Mouse (Mus musculus) neural tube, embryonic 12.5 days (tissue): ENCODE measurements at regions not wholly inside any gene's neighbourhood (a gene's known extent, or its start where the extent isn't known, plus 50 kb on each side); places are given as distances from the start of the nearest gene placed in this dataset.

Experiments
- ATAC-seq: fragments of 200-750 bp; cut with Nextera tagmentation; 2 replicates; pipeline ENCODE4 v1.8.0; 2017; ENCODE audit warnings: low read depth, mild to moderate bottlenecking, moderate TSS enrichment, moderate library complexity; ENCODE audit not compliant: low FRiP score
- H3K27ac ChIP-seq: fragments of 300-500 bp; sonication (generic); 2 replicates; pipeline ENCODE4 v1.5.1; 2016
- H3K27me3 ChIP-seq: fragments of 300-500 bp; sonication (generic); replicated peaks from 2 replicates; pipeline ENCODE4 v1.6.1; 2016; ENCODE audit warnings: mild to moderate bottlenecking
- H3K36me3 ChIP-seq: fragments of 300-500 bp; sonication (generic); 2 replicates; pipeline ENCODE4 v1.6.1; 2016; ENCODE audit warnings: mild to moderate bottlenecking
- H3K4me1 ChIP-seq: fragments of 300-500 bp; sonication (generic); 2 replicates; pipeline ENCODE4 v1.6.1; 2016
- H3K4me2 ChIP-seq: fragments of 300-500 bp; sonication (generic); replicated peaks from 2 replicates; pipeline ENCODE4 v1.6.1; 2016; ENCODE audit warnings: mild to moderate bottlenecking
- H3K4me3 ChIP-seq: fragments of 300-500 bp; sonication (generic); 2 replicates; pipeline ENCODE4 v1.5.1; 2016
- H3K9ac ChIP-seq: fragments of 300-500 bp; sonication (generic); 2 replicates; pipeline ENCODE4 v1.6.1; 2016; ENCODE audit warnings: mild to moderate bottlenecking
- H3K9me3 ChIP-seq: fragments of 300-500 bp; sonication (generic); 2 replicates; pipeline ENCODE4 v1.6.1; 2016; ENCODE audit warnings: mild to moderate bottlenecking
- WGBS: fragments of 180-500 bp; shearing (Covaris S2); methylation state at CpG from one replicate; pipeline ENCODE4 v1.1.7; 2016; 5-methylcytosine and 5-hydroxymethylcytosine counted together

GRCm38 (mm10) chr2:167845370-167845769 is 86.5 kb upstream of the Ptpn1 start:
- WGBS, result 89% methylated on average over 5 of the region's 5 CpGs
- H3K4me1 ChIP-seq, result 0 out of 2 replicates have a peak, but pooled peaks cover 6% of the 10 kb centered on the region
- H3K4me2 ChIP-seq, result no peak overlapping the region
- H3K4me3 ChIP-seq, result no peak overlapping the region
- no peaks in the 10 kb centered on the region for H3K27me3 ChIP-seq
- H3K9me3 ChIP-seq, result no peaks in the 10 kb centered on the region
- no peaks in the 10 kb centered on the region for H3K36me3 ChIP-seq
- no peak overlapping the region for H3K27ac ChIP-seq
- no peak overlapping the region for H3K9ac ChIP-seq
- ATAC-seq, result no peak

DNA sequence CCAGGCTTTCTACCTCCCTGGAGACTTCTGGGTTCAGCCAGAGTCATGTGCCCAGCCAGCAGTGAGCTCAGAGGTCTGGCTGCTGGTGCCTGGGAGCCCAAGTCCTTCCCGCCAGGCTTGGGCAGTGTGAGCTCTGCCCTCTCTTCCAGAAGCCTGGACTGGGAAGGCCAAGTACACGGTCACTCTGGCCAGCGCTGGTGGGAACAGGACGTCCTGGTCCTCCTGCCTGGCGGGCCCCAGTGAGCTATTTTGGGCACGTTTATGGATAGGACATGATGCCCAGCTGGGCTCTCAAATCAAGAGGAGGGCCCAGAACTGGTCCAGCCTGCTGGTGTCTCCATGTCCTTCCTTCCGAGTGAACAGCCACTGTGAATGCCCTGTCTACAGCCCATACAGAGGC is 87.3 kb upstream of the Ptpn1 start:
- no peak overlapping the region for H3K4me3 ChIP-seq
- no peaks in the 10 kb centered on the region for H3K9me3 ChIP-seq
- no peaks in the 10 kb centered on the region for H3K27me3 ChIP-seq
- no peak for ATAC-seq
- WGBS, result 80% methylated on average over 7 of the region's 7 CpGs
- H3K36me3 ChIP-seq, result no peaks in the 10 kb centered on the region
- H3K27ac ChIP-seq, result no peak overlapping the region
- H3K4me2 ChIP-seq, result no peak overlapping the region
- H3K4me1 ChIP-seq, result 0 out of 2 replicates have a peak, but pooled peaks cover 6% of the 10 kb centered on the region
- no peak overlapping the region for H3K9ac ChIP-seq

- Histone ChIP-seq H3K4me3 (no peak overlapping the region), H3K4me2 (no peak overlapping the region), H3K9ac (no peak overlapping the region), H3K27ac (no peak overlapping the region), H3K27me3 (no peaks in the 10 kb centered on the region), H3K9me3 (no peaks in the 10 kb centered on the region), H3K4me1 (0 out of 2 replicates have a peak, but pooled peaks cover 6% of the 10 kb centered on the region), H3K36me3 (no peaks in the 10 kb centered on the region)
- ATAC-seq, result no peak
- WGBS, result 65% methylated on average over 5 of the region's 5 CpGs
Measured at GRCm38 (mm10) chr2:167843921-167844320, 87.9 kb upstream of the Ptpn1 start.

- 87% methylated on average over 2 of the region's 2 CpGs for WGBS
- Histone ChIP-seq H3K9ac (no peak overlapping the region), H3K4me2 (no peak overlapping the region), H3K36me3 (no peaks in the 10 kb centered on the region), H3K27ac (no peak overlapping the region), H3K27me3 (no peaks in the 10 kb centered on the region), H3K4me1 (0 out of 2 replicates have a peak, but pooled peaks cover 6% of the 10 kb centered on the region), H3K9me3 (no peaks in the 10 kb centered on the region), H3K4me3 (no peak overlapping the region)
- no peak for ATAC-seq
Measured at GRCm38 (mm10) chr2:167842993-167843392, 88.9 kb upstream of the Ptpn1 start.

DNA sequence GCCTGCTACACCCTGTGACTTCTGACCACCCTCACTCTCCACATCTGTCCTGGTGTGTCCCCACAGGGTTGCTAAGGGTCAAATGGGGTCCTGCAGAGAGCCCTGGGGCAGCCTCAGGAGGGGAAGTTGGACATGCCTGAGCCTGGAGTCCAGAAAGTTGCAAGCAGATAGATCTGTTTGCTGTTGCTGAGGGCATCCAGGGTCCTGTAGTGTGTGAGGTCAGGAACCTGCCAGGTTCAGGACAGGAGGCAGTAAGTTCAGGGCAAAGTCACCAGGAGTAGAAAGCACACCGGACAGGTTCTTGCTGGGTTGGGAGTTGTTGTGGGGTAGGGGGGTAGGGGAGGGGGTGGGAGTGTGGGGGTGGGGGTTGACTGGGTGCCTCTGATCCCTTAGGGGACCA is 89.4 kb upstream of the Ptpn1 start:
- Histone ChIP-seq H3K27ac (no peak overlapping the region), H3K4me2 (no peak overlapping the region), H3K9ac (no peak overlapping the region), H3K4me1 (0 out of 2 replicates have a peak, but pooled peaks cover 6% of the 10 kb centered on the region), H3K9me3 (no peaks in the 10 kb centered on the region), H3K36me3 (no peaks in the 10 kb centered on the region), H3K27me3 (no peaks in the 10 kb centered on the region), H3K4me3 (no peak overlapping the region)
- ATAC-seq, result no peak
- WGBS, result 87% methylated on average over 1 of the region's 1 CpGs

- H3K27ac ChIP-seq, result no peak overlapping the region
- 38% methylated on average over 22 of the region's 22 CpGs for WGBS
Measured at GRCm38 (mm10) chr2:167841339-167842240, 90.3 kb upstream of the Ptpn1 start.

GRCm38 (mm10) chr2:167840344-167840743 is 91.5 kb upstream of the Ptpn1 start:
- 0 out of 2 replicates have a peak, but pooled peaks cover 6% of the 10 kb centered on the region for H3K4me1 ChIP-seq
- no peaks in the 10 kb centered on the region for H3K27me3 ChIP-seq

More at GRCm38 (mm10) chr2:167841339-167842240, 90.3 kb upstream of the Ptpn1 start:
- no peaks in the 10 kb centered on the region for H3K27me3 ChIP-seq
- ATAC-seq, result no peak
- 0 out of 2 replicates have a peak, but pooled peaks cover 6% of the 10 kb centered on the region for H3K4me1 ChIP-seq
- no peaks in the 10 kb centered on the region for H3K36me3 ChIP-seq
- H3K4me3 ChIP-seq, result no peak overlapping the region
- H3K4me2 ChIP-seq, result no peak overlapping the region
- no peaks in the 10 kb centered on the region for H3K9me3 ChIP-seq
- no peak overlapping the region for H3K9ac ChIP-seq

GRCm38 (mm10) chr2:167839324-167839981 is 92.4 kb upstream of the Ptpn1 start:
- Histone ChIP-seq H3K27me3 (no peaks in the 10 kb centered on the region), H3K4me1 (0 out of 2 replicates have a peak, but pooled peaks cover 6% of the 10 kb centered on the region), H3K4me2 (no peak overlapping the region), H3K9ac (no peak overlapping the region), H3K36me3 (no peaks in the 10 kb centered on the region), H3K9me3 (no peaks in the 10 kb centered on the region), H3K4me3 (no peak overlapping the region), H3K27ac (no peak overlapping the region)
- 75% methylated on average over 13 of the region's 13 CpGs for WGBS
- ATAC-seq, result no peak

More at GRCm38 (mm10) chr2:167840344-167840743, 91.5 kb upstream of the Ptpn1 start:
- Histone ChIP-seq H3K4me3 (no peak overlapping the region), H3K9ac (no peak overlapping the region), H3K9me3 (no peaks in the 10 kb centered on the region), H3K27ac (no peak overlapping the region), H3K36me3 (no peaks in the 10 kb centered on the region), H3K4me2 (no peak overlapping the region)
- ATAC-seq, result no peak
- WGBS, result 87% methylated on average over 9 of the region's 9 CpGs

DNA sequence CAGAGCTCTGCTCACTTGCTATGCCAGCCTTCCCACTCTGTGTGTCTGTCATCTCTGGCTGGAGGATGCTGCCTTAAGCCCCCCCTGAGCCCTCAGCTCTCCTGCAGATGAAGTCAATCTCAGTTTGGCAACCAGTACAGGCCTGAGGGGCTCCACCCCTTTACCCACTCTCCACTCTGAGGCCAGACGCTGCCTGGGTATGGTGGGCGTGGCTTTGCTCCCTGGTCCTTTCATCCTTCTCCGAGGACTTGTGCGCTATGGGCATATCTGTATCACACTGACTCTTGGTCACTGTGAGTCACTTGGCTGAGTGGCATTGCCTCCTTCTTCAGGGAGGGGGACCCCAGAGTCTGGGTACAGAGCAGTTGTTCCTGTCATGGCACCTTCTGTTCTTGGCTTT is 94.3 kb upstream of the Ptpn1 start:
- Histone ChIP-seq H3K27ac (no peak overlapping the region), H3K4me3 (no peak overlapping the region), H3K4me1 (peaks cover 17% of the 10 kb centered on the region), H3K9me3 (no peaks in the 10 kb centered on the region), H3K4me2 (no peak overlapping the region), H3K9ac (no peak overlapping the region), H3K36me3 (no peaks in the 10 kb centered on the region), H3K27me3 (no peaks in the 10 kb centered on the region)
- no peak for ATAC-seq
- WGBS, result 50% methylated on average over 4 of the region's 4 CpGs

GRCm38 (mm10) chr2:167836611-167837010 is 95.2 kb upstream of the Ptpn1 start:
- WGBS, result 46% methylated on average over 7 of the region's 7 CpGs
- no peaks in the 10 kb centered on the region for H3K36me3 ChIP-seq
- no peaks in the 10 kb centered on the region for H3K9me3 ChIP-seq
- no peak overlapping the region for H3K9ac ChIP-seq
- peaks cover 11% of the 10 kb centered on the region for H3K4me1 ChIP-seq
- H3K27me3 ChIP-seq, result no peaks in the 10 kb centered on the region
- no peak for ATAC-seq
- H3K4me2 ChIP-seq, result no peak overlapping the region
- H3K27ac ChIP-seq, result no peak overlapping the region
- H3K4me3 ChIP-seq, result no peak overlapping the region

DNA sequence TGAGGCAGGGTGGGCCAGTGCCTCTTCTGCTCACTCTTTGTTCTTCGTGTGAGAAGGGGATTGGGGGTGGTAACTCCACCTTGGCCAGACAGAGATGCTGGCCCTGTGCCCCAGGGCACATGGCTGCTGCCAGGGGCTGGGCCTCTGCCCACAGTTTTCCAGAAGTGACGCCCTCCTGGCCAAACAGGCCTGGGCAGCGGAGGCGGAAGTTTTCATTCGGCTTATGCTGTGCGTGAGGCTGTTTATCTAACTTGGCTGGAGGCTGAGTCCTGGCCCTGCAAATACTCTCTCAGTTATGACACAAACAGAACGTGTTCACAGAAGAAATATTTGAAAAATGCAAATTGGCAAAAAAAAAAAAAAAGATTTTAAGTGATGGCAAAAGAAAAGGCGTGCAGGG is 97.3 kb upstream of the Ptpn1 start:
- Histone ChIP-seq H3K27me3 (no peaks in the 10 kb centered on the region), H3K4me1 (peaks cover 11% of the 10 kb centered on the region), H3K4me2 (no peak overlapping the region), H3K9me3 (no peaks in the 10 kb centered on the region), H3K9ac (no peak overlapping the region), H3K36me3 (no peaks in the 10 kb centered on the region), H3K27ac (no peak overlapping the region), H3K4me3 (no peak overlapping the region)
- 87% methylated on average over 8 of the region's 8 CpGs for WGBS
- ATAC-seq, result no peak

- no peaks in the 10 kb centered on the region for H3K9me3 ChIP-seq
- peak overlapping the region; percentile 30; the same call in 1 of the 2 replicates for H3K4me2 ChIP-seq
Measured at GRCm38 (mm10) chr2:167833290-167833953, 98.4 kb upstream of the Ptpn1 start.

More at GRCm38 (mm10) chr2:167833290-167833953, 98.4 kb upstream of the Ptpn1 start:
- Histone ChIP-seq H3K4me1 (peaks cover 11% of the 10 kb centered on the region), H3K9ac (no peak overlapping the region), H3K27me3 (no peaks in the 10 kb centered on the region), H3K36me3 (no peaks in the 10 kb centered on the region), H3K27ac (no peak overlapping the region), H3K4me3 (no peak overlapping the region)
- WGBS, result 17% methylated on average over 20 of the region's 20 CpGs
- no peak for ATAC-seq
